Mouse (Mus musculus): Measurements from ENCODE around the gene Arl6ip1. TPM values are rescaled to one million over a fixed set of nuclear protein-coding genes. Genes with fewer than 3 reads are reported as not detected.
A peak's percentile ranks its signal among the peaks of the same experiment; 100 is the strongest.

Gene Arl6ip1
- polyA plus RNA-seq, 1 experiment from 2014 or later = 593 TPM

DNA sequence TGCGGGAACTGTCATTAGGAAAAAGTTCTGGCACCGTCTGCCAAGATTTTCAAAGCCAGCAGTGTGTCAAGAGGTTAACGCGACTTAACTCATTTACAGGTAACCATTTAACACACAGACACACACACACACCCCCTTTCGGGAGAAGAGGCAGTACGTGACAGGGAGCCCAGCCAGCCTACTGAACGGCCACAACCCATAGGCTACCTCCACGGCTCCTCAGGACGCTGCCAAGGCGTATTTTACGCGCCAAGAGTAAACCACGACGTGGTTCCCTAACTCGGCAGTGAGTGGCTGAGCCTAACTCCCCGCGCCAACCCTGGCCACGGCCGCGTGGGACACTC lies 14.0 kb downstream of the Arl6ip1 start:
- H3K27me3 ChIP-seq = no peaks in the 10 kb centered on the region
- H3K27ac ChIP-seq = peak overlapping the region; percentile 93
- peak; percentile 74; the same call in 1 of the 2 replicates for ATAC-seq (ENCODE audit: low FRiP score)
- peak overlapping the region; percentile 73 for H3K4me3 ChIP-seq
- H3K9me3 ChIP-seq = no peaks in the 10 kb centered on the region
- H3K9ac ChIP-seq = peak overlapping the region; percentile 92
- H3K36me3 ChIP-seq = peaks cover 64% of the 10 kb centered on the region
- peak overlapping the region; percentile 90 for H3K4me2 ChIP-seq
- 0% methylated on average over 20 of the region's 20 CpGs for WGBS
- peaks cover 49% of the 10 kb centered on the region for H3K4me1 ChIP-seq (replicated peaks)

DNA sequence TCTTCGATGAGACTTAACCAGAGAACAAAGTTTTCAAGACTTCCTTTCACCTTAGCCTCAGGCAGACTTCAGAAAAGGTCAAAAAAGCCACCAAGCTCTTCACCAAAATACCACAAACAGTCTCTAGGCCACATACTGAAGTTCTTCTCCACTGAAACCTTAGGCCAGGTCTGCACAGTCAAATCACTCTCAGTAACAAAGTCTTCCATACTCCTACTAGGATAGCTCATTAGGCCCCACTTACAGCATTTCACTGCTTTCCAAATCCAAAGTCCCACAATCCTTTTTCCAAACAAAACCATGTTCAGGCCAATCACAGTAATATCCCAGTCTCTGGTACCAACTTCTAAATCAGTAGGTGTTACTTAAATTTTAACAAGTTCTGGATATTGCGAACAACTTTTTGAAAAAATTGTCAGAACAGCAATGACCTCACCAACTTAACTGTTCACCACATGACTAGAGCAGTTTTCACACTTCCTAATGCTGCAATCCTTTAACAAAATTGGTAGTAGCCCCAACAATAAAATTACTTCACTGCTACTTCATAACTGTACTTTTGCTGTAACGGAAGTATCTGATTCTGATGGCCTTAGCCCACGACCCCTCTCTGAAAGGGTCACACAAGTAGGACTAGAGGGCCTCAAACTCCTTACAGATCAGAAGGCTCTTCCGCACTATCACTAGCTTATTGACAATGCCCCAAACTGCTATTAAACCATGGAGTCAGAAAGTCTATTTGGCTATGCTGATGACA lies 15.7 kb downstream of the Arl6ip1 start:
- 81% methylated on average over 5 of the region's 5 CpGs for WGBS
- peaks cover 54% of the 10 kb centered on the region for H3K4me1 ChIP-seq (replicated peaks)
- no peak for ATAC-seq (ENCODE audit: low FRiP score)
- peaks cover 64% of the 10 kb centered on the region for H3K36me3 ChIP-seq
- no peaks in the 10 kb centered on the region for H3K9me3 ChIP-seq
- no peak overlapping the region for H3K27ac ChIP-seq
- H3K9ac ChIP-seq = peak overlapping the region; percentile 92
- H3K4me2 ChIP-seq = peak overlapping the region; percentile 90
- H3K27me3 ChIP-seq = no peaks in the 10 kb centered on the region
- H3K4me3 ChIP-seq = peak overlapping the region; percentile 73

DNA sequence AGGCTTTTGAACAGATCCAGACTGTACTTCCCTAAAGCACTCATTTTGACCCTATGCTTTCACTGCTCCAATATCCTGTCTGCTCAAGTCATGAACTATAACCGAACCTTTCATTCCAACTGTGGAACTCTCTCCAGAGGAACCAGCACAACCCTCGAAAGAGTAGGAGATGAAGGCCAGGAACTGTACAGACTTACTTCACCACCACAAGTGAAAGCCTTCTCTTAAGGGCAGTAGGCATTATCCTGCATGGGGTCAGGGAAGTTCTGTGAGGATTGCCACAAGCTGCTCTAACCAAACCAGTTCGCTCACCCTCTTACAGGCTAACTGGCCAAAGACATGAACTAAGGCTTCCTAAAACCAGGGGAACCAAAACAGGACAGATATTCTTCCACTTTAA lies 18.3 kb downstream of the Arl6ip1 start:
- H3K4me1 ChIP-seq (replicated peaks) = peaks cover 55% of the 10 kb centered on the region
- H3K4me2 ChIP-seq = peak overlapping the region; percentile 90
- no peaks in the 10 kb centered on the region for H3K9me3 ChIP-seq
- H3K9ac ChIP-seq = peak overlapping the region; percentile 49
- ATAC-seq (ENCODE audit: low FRiP score) = no peak
- H3K36me3 ChIP-seq = peaks cover 84% of the 10 kb centered on the region
- no peaks in the 10 kb centered on the region for H3K27me3 ChIP-seq
- H3K4me3 ChIP-seq = peak overlapping the region; percentile 0; the same call in 1 of the 2 replicates
- WGBS = 89% methylated on average over 3 of the region's 3 CpGs
- no peak overlapping the region for H3K27ac ChIP-seq

DNA sequence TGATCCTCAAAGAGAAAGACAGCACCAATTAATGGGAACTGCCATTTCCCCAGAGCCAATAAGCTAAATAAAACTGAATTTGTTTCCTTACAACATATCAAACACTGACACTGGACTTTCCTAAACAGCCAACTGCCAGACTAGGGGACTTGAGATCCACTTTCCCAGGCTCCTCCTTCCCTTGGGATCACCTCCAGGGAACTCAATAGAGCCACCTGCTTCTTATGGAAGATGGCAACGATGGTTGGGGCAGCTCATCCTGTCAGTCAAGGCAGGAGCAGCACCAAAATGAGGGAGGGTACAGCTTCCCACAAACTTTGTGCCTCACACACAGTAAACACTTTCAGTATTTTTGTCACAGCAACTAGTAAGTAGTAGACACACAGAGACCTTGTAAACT lies 21.8 kb downstream of the Arl6ip1 start:
- Histone ChIP-seq H3K4me1 (replicated peaks) (peaks cover 30% of the 10 kb centered on the region), H3K27me3 (no peaks in the 10 kb centered on the region), H3K4me2 (no peak overlapping the region), H3K4me3 (no peak overlapping the region), H3K36me3 (peaks cover 74% of the 10 kb centered on the region), H3K9me3 (no peaks in the 10 kb centered on the region), H3K27ac (no peak overlapping the region), H3K9ac (no peak overlapping the region)
- WGBS = 29% methylated on average over 1 of the region's 1 CpGs
- no peak for ATAC-seq (ENCODE audit: low FRiP score)

DNA sequence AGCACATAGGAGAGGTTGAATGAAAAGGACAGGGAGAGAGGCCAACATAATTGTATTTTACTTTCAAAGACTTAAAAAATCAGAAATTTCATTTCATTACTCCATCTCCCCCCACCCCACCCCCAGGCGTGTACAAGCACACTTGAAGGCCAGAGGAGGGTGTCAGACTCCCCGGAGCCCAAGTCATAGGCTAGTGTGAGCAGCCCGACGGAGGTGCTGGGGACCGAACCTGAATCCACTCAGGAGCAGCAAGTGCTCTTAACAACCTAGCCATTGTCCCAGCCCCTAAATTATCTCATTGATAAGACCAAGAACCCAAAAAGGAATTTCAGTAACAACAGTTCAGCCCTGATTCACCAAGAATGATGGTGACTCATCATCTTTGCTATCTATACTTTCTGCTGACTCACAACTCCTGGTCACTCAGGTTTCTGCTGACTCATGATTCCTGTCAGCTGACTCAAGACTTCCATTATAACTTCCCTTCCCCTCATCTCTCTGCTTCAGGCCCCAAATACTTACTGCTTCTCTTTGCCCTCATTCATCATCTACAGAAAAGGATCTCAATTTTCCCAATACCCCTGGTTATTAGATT lies 24.9 kb downstream of the Arl6ip1 start:
- H3K4me1 ChIP-seq (replicated peaks) = 0 out of 2 replicates have a peak, but pooled peaks cover 3% of the 10 kb centered on the region
- peaks cover 44% of the 10 kb centered on the region for H3K36me3 ChIP-seq
- H3K27ac ChIP-seq = no peak overlapping the region
- H3K4me2 ChIP-seq = no peak overlapping the region
- WGBS = 73% methylated on average over 5 of the region's 5 CpGs
- no peak overlapping the region for H3K9ac ChIP-seq
- H3K4me3 ChIP-seq = no peak overlapping the region
- no peaks in the 10 kb centered on the region for H3K9me3 ChIP-seq
- ATAC-seq (ENCODE audit: low FRiP score) = no peak
- no peaks in the 10 kb centered on the region for H3K27me3 ChIP-seq

DNA sequence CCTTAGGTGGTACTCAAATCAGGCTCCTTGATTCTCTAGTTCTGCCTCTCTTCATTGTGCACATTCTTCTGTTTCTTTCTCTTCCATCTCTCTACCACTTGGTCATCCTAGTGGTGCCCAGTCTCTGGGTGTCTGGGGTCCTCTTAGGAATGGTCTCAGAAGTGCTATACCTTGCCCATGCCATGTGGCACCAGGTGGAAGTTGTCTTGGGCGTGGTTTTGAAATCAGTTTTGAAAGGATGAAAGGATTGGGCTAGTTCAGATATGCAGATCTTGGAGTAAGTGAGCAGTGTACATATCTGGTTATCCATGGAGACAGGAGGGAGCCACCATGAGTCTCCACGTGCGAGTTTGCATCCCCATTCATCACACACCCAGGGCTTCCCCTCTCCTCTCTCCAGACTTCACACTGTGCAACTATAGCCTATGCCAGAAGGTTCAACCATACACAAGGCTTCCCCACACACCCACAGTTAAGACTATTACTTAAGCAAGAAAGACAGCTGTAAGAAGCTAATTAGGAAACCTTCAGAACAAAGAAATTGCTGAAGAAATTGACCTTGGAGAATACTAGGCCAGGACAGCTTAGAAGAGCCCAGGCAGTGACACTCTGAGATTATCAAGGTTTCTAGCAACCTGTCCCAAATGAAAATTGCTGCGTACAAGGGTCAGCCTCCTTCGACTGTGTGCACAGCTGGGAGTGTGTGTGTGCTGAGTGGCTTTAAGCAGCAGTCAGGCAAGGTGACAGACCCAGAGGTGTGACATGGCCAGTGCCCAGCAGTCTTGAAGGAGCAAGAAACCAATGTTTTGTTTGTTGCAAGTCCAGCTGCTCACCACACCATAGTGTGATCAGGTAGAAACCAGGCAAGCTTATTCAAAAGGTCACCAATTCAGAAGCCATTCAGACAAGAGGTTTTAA lies 25.7 kb downstream of the Arl6ip1 start:
- ATAC-seq (ENCODE audit: low FRiP score) = no peak; the same call in 1 of the 2 replicates
- Histone ChIP-seq H3K4me3 (no peak overlapping the region), H3K36me3 (peaks cover 35% of the 10 kb centered on the region), H3K27ac (peak overlapping the region; percentile 41), H3K4me2 (no peak overlapping the region), H3K27me3 (no peaks in the 10 kb centered on the region), H3K9ac (no peak overlapping the region), H3K4me1 (replicated peaks) (0 out of 2 replicates have a peak, but pooled peaks cover 3% of the 10 kb centered on the region), H3K9me3 (no peaks in the 10 kb centered on the region)
- WGBS = 46% methylated on average over 5 of the region's 5 CpGs

DNA sequence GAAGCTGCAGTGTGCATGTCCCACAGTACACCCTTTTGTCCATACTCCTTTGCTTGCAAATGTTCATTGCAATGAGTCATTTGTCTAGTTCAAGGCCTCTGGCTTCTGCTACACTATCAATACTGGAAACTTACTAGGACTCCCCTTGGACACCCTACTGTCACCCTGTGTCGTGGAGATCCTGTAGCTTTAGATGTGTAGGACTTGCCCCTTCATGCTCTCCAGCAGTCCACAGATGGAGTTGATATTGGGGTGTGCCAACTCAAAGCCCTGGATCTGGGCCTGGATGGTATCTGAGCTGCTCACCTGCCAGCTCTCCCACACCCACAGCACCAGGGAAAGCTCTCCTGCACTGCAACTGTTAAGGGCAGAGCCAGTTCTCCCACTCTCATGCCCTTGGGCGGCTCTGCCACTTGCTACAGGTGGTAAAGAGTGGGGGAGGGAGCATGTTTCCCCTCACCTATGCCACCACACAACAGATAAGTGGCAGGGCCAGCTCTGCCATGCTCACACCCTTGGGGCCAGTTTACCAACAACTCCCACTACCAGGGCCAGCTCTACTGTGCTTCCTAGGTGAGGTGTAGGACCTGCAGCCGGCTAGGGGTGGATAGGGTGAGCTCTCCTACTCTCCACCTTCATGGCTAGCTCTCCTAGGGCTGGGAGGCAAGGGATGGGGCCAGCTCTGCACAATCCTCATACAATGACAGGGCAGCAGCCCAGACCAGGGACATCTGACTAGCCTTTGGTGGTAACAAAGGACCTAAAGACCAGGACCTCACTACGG lies 26.6 kb downstream of the Arl6ip1 start:
- WGBS = 43% methylated on average over 4 of the region's 4 CpGs
- H3K9me3 ChIP-seq = no peaks in the 10 kb centered on the region

DNA sequence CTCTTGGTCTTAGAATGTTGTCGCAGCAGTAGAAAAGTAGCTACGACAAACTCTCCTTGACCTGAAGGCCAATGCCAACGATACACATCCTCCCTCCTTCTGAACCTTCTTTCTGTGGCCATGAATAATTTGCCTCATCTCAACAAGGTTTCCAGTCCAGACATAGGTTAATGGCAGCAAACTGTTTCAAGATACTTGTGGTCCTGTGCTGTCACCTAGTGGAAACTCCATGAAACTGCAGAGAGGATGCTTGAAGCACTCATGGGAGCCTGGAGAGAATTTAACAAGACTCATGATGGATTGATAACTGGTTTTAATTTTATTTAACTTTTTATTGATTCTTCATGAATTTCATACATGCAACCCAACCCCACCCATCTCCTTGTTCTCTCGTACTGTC lies 27.2 kb downstream of the Arl6ip1 start:
- Histone ChIP-seq H3K9me3 (no peaks in the 10 kb centered on the region), H3K9ac (no peak overlapping the region), H3K36me3 (peaks cover 20% of the 10 kb centered on the region), H3K4me3 (no peak overlapping the region), H3K4me2 (no peak overlapping the region), H3K4me1 (replicated peaks) (0 out of 2 replicates have a peak, but pooled peaks cover 3% of the 10 kb centered on the region), H3K27me3 (no peaks in the 10 kb centered on the region), H3K27ac (no peak overlapping the region)
- ATAC-seq (ENCODE audit: low FRiP score) = 0 out of 2 replicates have a peak, but pooled peaks have one; percentile 19
- 50% methylated on average over 4 of the region's 4 CpGs for WGBS

More for the DNA sequence above, 26.6 kb downstream of the Arl6ip1 start:
- Histone ChIP-seq H3K4me3 (no peak overlapping the region), H3K9ac (no peak overlapping the region), H3K27ac (peak overlapping the region; percentile 41), H3K36me3 (peaks cover 27% of the 10 kb centered on the region), H3K4me1 (replicated peaks) (0 out of 2 replicates have a peak, but pooled peaks cover 3% of the 10 kb centered on the region), H3K27me3 (no peaks in the 10 kb centered on the region), H3K4me2 (no peak overlapping the region)
- no peak; the same call in 1 of the 2 replicates for ATAC-seq (ENCODE audit: low FRiP score)

DNA sequence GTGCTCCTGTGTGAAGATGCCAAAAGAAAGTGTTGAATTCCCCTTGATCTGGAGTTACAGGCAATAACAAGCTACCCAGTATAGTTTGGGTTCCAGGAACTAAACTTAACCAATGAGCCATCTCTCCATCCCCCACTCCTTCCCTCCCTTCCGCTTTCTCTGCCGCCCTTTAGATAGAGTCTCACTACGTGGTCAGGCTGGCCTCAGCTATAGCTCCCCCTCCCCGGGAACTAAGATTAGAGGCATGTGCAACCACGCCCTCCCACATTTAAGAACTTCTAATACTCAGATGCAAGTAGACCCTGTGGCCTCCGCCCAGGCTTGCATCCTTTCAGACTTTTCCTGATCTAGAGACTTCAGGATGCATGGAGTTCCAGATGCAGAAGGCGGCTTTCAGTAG lies 31.8 kb downstream of the Arl6ip1 start:
- no peaks in the 10 kb centered on the region for H3K9me3 ChIP-seq
- no peak for ATAC-seq (ENCODE audit: low FRiP score)
- no peaks in the 10 kb centered on the region for H3K27me3 ChIP-seq
- no peaks in the 10 kb centered on the region for H3K4me1 ChIP-seq (replicated peaks)
- H3K36me3 ChIP-seq = no peaks in the 10 kb centered on the region
- 80% methylated on average over 7 of the region's 7 CpGs for WGBS
- H3K4me3 ChIP-seq = no peak overlapping the region
- no peak overlapping the region for H3K27ac ChIP-seq
- H3K4me2 ChIP-seq = no peak overlapping the region
- H3K9ac ChIP-seq = no peak overlapping the region

DNA sequence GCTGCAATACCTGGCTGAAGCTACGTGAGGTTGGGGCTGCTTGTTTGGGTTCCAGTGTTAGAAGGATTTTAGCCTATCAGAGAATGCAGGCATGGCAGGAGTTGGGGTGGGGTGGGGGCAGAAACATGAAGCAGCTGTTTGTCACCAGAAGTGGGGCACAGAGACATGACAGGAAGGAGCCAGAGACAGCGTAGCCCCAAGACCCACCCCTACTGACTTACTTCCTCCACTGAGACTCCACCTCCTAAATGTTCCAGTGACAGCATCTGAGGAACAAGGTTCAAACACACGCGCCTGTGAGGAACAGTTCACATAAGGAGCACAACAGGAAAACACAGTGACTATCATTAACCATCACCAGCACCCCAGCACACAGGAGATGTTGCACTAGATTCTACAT lies 49.5 kb downstream of the Arl6ip1 start:
- Histone ChIP-seq H3K4me2 (no peak overlapping the region), H3K27ac (no peak overlapping the region), H3K9ac (no peak overlapping the region), H3K9me3 (no peaks in the 10 kb centered on the region), H3K4me1 (replicated peaks) (no peaks in the 10 kb centered on the region), H3K27me3 (no peaks in the 10 kb centered on the region), H3K36me3 (no peaks in the 10 kb centered on the region), H3K4me3 (no peak overlapping the region)
- ATAC-seq (ENCODE audit: low FRiP score) = no peak
- 94% methylated on average over 4 of the region's 4 CpGs for WGBS

DNA sequence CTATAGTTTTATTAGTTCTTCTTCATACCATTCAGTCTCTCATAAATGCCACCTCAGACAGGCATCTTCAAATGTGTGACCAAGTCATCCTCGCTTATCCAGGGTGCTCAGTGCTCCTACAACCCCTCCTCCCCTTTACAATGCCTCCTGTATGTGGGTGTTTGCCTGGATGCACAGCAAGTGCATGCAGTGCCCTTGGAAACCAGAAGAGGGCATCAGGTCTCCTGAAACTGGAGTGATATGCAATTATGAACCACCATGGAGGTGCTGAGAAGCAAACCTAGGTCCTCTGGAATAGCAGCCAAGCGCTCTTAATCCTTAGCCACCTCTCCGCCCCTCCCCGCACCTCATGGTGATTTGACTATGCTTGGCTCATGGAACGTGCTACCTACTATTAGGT lies 50.4 kb downstream of the Arl6ip1 start:
- H3K9ac ChIP-seq = no peak overlapping the region
- H3K36me3 ChIP-seq = no peaks in the 10 kb centered on the region
- no peak overlapping the region for H3K27ac ChIP-seq
- 90% methylated on average over 5 of the region's 5 CpGs for WGBS
- no peaks in the 10 kb centered on the region for H3K27me3 ChIP-seq
- ATAC-seq (ENCODE audit: low FRiP score) = no peak
- H3K4me2 ChIP-seq = no peak overlapping the region
- no peaks in the 10 kb centered on the region for H3K9me3 ChIP-seq
- no peaks in the 10 kb centered on the region for H3K4me1 ChIP-seq (replicated peaks)
- no peak overlapping the region for H3K4me3 ChIP-seq

All from hindbrain, embryonic 13.5 days (tissue).